Mouse (Mus musculus): ENCODE data around the gene Fbxw7. TPM values are rescaled to one million over a fixed set of nuclear protein-coding genes. Genes with fewer than 3 reads are reported as not detected.
"Not testable (repeated sequence)": the region's sequence is repeated elsewhere in the genome, so short reads cannot be mapped to it uniquely, and the experiment has no call there.

The Fbxw7 gene
- total RNA-seq, 1 experiment: 29.7 TPM

- no peaks in the 10 kb centered on the region for H3K9me3 ChIP-seq (ENCODE audit: control insufficient read depth, insufficient read depth, low read depth, low read length)
- H3K27ac ChIP-seq (ENCODE audit: insufficient read depth, low read depth, low read length, poor library complexity, severe bottlenecking): no peak overlapping the region
- H3K36me3 ChIP-seq (ENCODE audit: control insufficient read depth, insufficient read depth, low read length, poor library complexity, severe bottlenecking): no peaks in the 10 kb centered on the region
- TF ChIP-seq ZC3H11A (IDR thresholded peaks at IDR 0.05; ENCODE audit: borderline replicate concordance, low read depth, low read length): no peak
- no peak for TF ChIP-seq CHD2 (IDR thresholded peaks at IDR 0.05; ENCODE audit: low read depth, low read length)
- TF ChIP-seq HCFC1 (IDR thresholded peaks at IDR 0.05; ENCODE audit: borderline replicate concordance, insufficient read depth, low read length): no peak
- no peak for TF ChIP-seq MAFK (IDR thresholded peaks at IDR 0.05; ENCODE audit: insufficient read depth, low read depth, low read length)
- TF ChIP-seq ZNF384 (IDR thresholded peaks at IDR 0.05; ENCODE audit: low read depth, low read length): no peak
- H3K4me3 ChIP-seq (ENCODE audit: insufficient read depth in 1 of 2, low read depth in 1 of 2, low read length in 2 of 2, poor library complexity in 1 of 2, severe bottlenecking in 1 of 2): no peak overlapping the region
- peaks cover 0 to 1% of the 10 kb centered on the region in 2 experiments; a peak in 1 of 4 replicates for H3K4me1 ChIP-seq (ENCODE audit: control insufficient read depth in 2 of 2, insufficient read depth in 2 of 2, low read length in 2 of 2, poor library complexity in 1 of 2)
- DNase-seq (ENCODE audit: low read depth, low spot score): no peak
- no peak overlapping the region for H3K9ac ChIP-seq (ENCODE audit: insufficient read depth, low read depth, low read length, poor library complexity, severe bottlenecking)
- in situ Hi-C loops (cut with MboI; ENCODE audit: low sequenced_read_pairs in 2 of 2, unreplicated experiment in 2 of 2): no loop called here
Measured at GRCm38 (mm10) chr3:84860669-84861068, 45.6 kb downstream of the Fbxw7 start.

GRCm38 (mm10) chr3:84861817-84862216 lies 46.7 kb downstream of the Fbxw7 start:
- H3K9me3 ChIP-seq (ENCODE audit: control insufficient read depth, insufficient read depth, low read depth, low read length); H3K36me3 ChIP-seq (ENCODE audit: control insufficient read depth, insufficient read depth, low read length, poor library complexity, severe bottlenecking); H3K27ac ChIP-seq (ENCODE audit: insufficient read depth, low read depth, low read length, poor library complexity, severe bottlenecking); DNase-seq (ENCODE audit: low read depth, low spot score); H3K4me3 ChIP-seq (ENCODE audit: insufficient read depth in 1 of 2, low read depth in 1 of 2, low read length in 2 of 2, poor library complexity in 1 of 2, severe bottlenecking in 1 of 2); in situ Hi-C loops (cut with MboI; ENCODE audit: low sequenced_read_pairs in 2 of 2, unreplicated experiment in 2 of 2); H3K9ac ChIP-seq (ENCODE audit: insufficient read depth, low read depth, low read length, poor library complexity, severe bottlenecking); H3K4me1 ChIP-seq (ENCODE audit: control insufficient read depth in 2 of 2, insufficient read depth in 2 of 2, low read length in 2 of 2, poor library complexity in 1 of 2): not testable (repeated sequence)

DNA sequence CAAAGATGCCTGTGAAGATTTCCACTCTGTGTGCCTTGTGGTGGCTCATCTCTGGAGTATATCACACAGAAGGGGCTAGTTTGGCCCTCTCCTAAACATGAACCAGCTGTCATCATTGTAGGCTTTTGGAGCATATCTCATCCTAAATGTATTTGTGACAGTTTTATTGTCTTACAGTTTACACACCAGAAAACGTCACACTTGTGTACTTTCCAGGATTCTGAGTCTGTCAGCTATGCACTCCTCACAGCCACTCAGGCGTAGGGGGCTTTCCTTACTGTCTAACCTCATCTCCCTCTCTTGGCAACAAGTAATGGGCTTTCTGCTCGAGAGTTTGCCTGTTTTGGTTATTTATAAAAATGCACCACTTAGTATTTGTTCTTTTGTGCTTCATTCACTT lies 50.6 kb downstream of the Fbxw7 start:
- Histone ChIP-seq H3K4me3 (ENCODE audit: insufficient read depth in 1 of 2, low read depth in 1 of 2, low read length in 2 of 2, poor library complexity in 1 of 2, severe bottlenecking in 1 of 2) (no peak overlapping the region), H3K27ac (ENCODE audit: insufficient read depth, low read depth, low read length, poor library complexity, severe bottlenecking) (no peak overlapping the region), H3K4me1 (ENCODE audit: control insufficient read depth in 2 of 2, insufficient read depth in 2 of 2, low read length in 2 of 2, poor library complexity in 1 of 2) (no peaks in the 10 kb centered on the region), H3K36me3 (ENCODE audit: control insufficient read depth, insufficient read depth, low read length, poor library complexity, severe bottlenecking) (no peaks in the 10 kb centered on the region), H3K9me3 (ENCODE audit: control insufficient read depth, insufficient read depth, low read depth, low read length) (no peaks in the 10 kb centered on the region), H3K9ac (ENCODE audit: insufficient read depth, low read depth, low read length, poor library complexity, severe bottlenecking) (no peak overlapping the region)
- TF ChIP-seq MAFK (IDR thresholded peaks at IDR 0.05; ENCODE audit: insufficient read depth, low read depth, low read length): no peak
- no peak for TF ChIP-seq ZC3H11A (IDR thresholded peaks at IDR 0.05; ENCODE audit: borderline replicate concordance, low read depth, low read length)
- TF ChIP-seq CHD2 (IDR thresholded peaks at IDR 0.05; ENCODE audit: low read depth, low read length): no peak
- no peak for TF ChIP-seq HCFC1 (IDR thresholded peaks at IDR 0.05; ENCODE audit: borderline replicate concordance, insufficient read depth, low read length)
- no peak for TF ChIP-seq ZNF384 (IDR thresholded peaks at IDR 0.05; ENCODE audit: low read depth, low read length)
- in situ Hi-C loops (cut with MboI; ENCODE audit: low sequenced_read_pairs in 2 of 2, unreplicated experiment in 2 of 2): no loop called here
- no peak for DNase-seq (ENCODE audit: low read depth, low spot score)

- Histone ChIP-seq H3K9ac (ENCODE audit: insufficient read depth, low read depth, low read length, poor library complexity, severe bottlenecking) (no peak overlapping the region), H3K27ac (ENCODE audit: insufficient read depth, low read depth, low read length, poor library complexity, severe bottlenecking) (no peak overlapping the region), H3K9me3 (ENCODE audit: control insufficient read depth, insufficient read depth, low read depth, low read length) (no peaks in the 10 kb centered on the region), H3K36me3 (ENCODE audit: control insufficient read depth, insufficient read depth, low read length, poor library complexity, severe bottlenecking) (no peaks in the 10 kb centered on the region), H3K4me1 (ENCODE audit: control insufficient read depth in 2 of 2, insufficient read depth in 2 of 2, low read length in 2 of 2, poor library complexity in 1 of 2) (no peaks in the 10 kb centered on the region), H3K4me3 (ENCODE audit: insufficient read depth in 1 of 2, low read depth in 1 of 2, low read length in 2 of 2, poor library complexity in 1 of 2, severe bottlenecking in 1 of 2) (no peak overlapping the region)
- TF ChIP-seq HCFC1 (IDR thresholded peaks at IDR 0.05; ENCODE audit: borderline replicate concordance, insufficient read depth, low read length): no peak
- TF ChIP-seq CHD2 (IDR thresholded peaks at IDR 0.05; ENCODE audit: low read depth, low read length): no peak
- TF ChIP-seq ZNF384 (IDR thresholded peaks at IDR 0.05; ENCODE audit: low read depth, low read length): no peak
- no peak for DNase-seq (ENCODE audit: low read depth, low spot score)
- in situ Hi-C loops (cut with MboI; ENCODE audit: low sequenced_read_pairs in 2 of 2, unreplicated experiment in 2 of 2): no loop called here
Measured at GRCm38 (mm10) chr3:84866866-84867265, 51.8 kb downstream of the Fbxw7 start.

GRCm38 (mm10) chr3:84867434-84867975 lies 52.4 kb downstream of the Fbxw7 start:
- DNase-seq (ENCODE audit: low read depth, low spot score): no peak
- H3K9me3 ChIP-seq (ENCODE audit: control insufficient read depth, insufficient read depth, low read depth, low read length): no peaks in the 10 kb centered on the region
- H3K9ac ChIP-seq (ENCODE audit: insufficient read depth, low read depth, low read length, poor library complexity, severe bottlenecking): no peak overlapping the region
- no peak overlapping the region for H3K27ac ChIP-seq (ENCODE audit: insufficient read depth, low read depth, low read length, poor library complexity, severe bottlenecking)
- no peaks in the 10 kb centered on the region for H3K4me1 ChIP-seq (ENCODE audit: control insufficient read depth in 2 of 2, insufficient read depth in 2 of 2, low read length in 2 of 2, poor library complexity in 1 of 2)
- TF ChIP-seq ZNF384 (IDR thresholded peaks at IDR 0.05; ENCODE audit: low read depth, low read length): no peak
- TF ChIP-seq MAFK (IDR thresholded peaks at IDR 0.05; ENCODE audit: insufficient read depth, low read depth, low read length): no peak
- no peak for TF ChIP-seq ZC3H11A (IDR thresholded peaks at IDR 0.05; ENCODE audit: borderline replicate concordance, low read depth, low read length)
- no peak for TF ChIP-seq CHD2 (IDR thresholded peaks at IDR 0.05; ENCODE audit: low read depth, low read length)
- no peak for TF ChIP-seq HCFC1 (IDR thresholded peaks at IDR 0.05; ENCODE audit: borderline replicate concordance, insufficient read depth, low read length)
- no peaks in the 10 kb centered on the region for H3K36me3 ChIP-seq (ENCODE audit: control insufficient read depth, insufficient read depth, low read length, poor library complexity, severe bottlenecking)
- H3K4me3 ChIP-seq (ENCODE audit: insufficient read depth in 1 of 2, low read depth in 1 of 2, low read length in 2 of 2, poor library complexity in 1 of 2, severe bottlenecking in 1 of 2): no peak overlapping the region
- in situ Hi-C loops (cut with MboI; ENCODE audit: low sequenced_read_pairs in 2 of 2, unreplicated experiment in 2 of 2): no loop called here
